Mouse (Mus musculus): ENCODE results near the gene Hist1h4a.

GRCm38 (mm10) chr13:23792520-23792919 is 31.5 kb upstream of the Hist1h4a start:
- peak; percentile 29; the same call in 1 of the 2 replicates for TF ChIP-seq CTCF (IDR thresholded peaks at IDR 0.05; ENCODE audit: borderline replicate concordance, insufficient read depth, low read depth, low read length)
- no peak for TF ChIP-seq POLR2A (IDR thresholded peaks at IDR 0.05; ENCODE audit: borderline replicate concordance, insufficient read depth, low read length)
